Comparison of ENCODE assay signal across 1 mouse cellular context in the genomic region with DNA sequence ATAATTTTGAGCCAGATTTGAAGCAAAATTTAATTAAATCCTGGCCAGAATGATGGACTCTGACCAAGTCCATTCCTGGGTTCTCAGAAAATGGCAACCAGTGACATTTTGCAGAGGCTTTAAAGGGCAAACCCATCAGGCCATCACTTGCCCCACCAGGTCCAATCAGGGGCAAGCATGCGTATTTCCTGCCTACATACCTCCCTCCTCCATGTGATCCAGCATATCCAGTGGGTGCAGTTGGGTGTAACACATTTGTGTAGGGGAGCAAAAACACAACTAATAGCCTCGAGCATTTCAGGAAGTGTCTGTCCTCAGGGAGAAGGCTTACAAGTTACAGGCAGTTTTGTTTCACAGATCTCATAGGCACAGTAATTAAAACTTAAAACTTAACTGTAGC.
TF ChIP-seq lines count a peak whose summit lies in the region.

No protein-coding gene starts in this region.

TF ChIP-seq in CH12.LX, 34 proteins besides CTCF, POLR2A, EP300 and RAD21 (continued from another document):
- TF ChIP-seq ZKSCAN1 (IDR thresholded peaks at IDR 0.05; ENCODE audit: borderline replicate concordance, low read depth, low read length), result no peak
- no peak for TF ChIP-seq PAX5 (IDR thresholded peaks at IDR 0.05; ENCODE audit: low read length)
